Mouse (Mus musculus) telencephalon, adult 2 months (tissue): ENCODE data around the gene Stx6.

Experiments used
- DNase-seq: peaks from one replicate; pipeline ENCODE4 v3.0.0-alpha.2; 2011; ENCODE audit warnings: low read depth, low spot score

Gene Stx6

DNA sequence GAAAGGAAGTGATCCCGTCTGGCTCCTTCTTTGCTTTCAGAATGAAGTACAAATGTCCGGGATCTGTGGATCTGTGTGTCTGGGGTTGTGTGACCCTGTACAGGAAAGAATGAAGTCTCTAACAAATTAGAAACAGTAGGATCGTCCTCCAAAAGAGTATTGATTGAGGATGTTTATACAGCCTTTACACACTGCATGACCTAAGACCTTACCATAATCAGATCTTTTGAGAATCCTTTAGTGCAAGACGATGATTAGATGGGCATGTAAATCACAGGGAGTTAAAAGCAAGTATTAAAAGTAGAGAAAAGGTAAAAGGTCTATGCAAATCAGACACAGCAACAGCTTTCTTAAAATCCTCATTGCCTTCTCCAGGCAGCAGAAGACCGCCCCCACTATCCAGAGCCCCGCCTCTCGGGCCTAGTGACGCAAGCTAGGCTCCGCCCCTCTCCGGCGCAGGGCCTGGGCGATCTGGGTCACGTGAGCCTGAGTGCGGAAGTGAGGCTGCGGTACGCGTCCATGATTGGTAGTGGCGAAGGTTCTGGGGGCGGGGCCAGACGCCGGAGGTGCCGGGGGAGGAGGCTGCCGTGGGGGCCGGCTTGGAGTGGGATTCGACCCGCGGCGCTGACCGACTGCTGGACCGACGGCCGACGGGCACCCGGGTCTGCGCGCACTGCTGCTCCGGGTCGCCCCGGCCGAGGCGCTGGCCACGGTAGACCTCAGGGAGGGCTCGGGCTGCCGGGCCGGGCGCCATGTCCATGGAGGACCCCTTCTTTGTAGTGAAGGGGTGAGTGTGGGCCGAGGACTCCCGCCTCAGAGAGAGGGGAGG lies at the start of gene Stx6:
Gene Stx6, plus strand, starts transcription at position 575 of the 829 bp plus-strand sequence.
- peak; percentile 95 for DNase-seq

DNA sequence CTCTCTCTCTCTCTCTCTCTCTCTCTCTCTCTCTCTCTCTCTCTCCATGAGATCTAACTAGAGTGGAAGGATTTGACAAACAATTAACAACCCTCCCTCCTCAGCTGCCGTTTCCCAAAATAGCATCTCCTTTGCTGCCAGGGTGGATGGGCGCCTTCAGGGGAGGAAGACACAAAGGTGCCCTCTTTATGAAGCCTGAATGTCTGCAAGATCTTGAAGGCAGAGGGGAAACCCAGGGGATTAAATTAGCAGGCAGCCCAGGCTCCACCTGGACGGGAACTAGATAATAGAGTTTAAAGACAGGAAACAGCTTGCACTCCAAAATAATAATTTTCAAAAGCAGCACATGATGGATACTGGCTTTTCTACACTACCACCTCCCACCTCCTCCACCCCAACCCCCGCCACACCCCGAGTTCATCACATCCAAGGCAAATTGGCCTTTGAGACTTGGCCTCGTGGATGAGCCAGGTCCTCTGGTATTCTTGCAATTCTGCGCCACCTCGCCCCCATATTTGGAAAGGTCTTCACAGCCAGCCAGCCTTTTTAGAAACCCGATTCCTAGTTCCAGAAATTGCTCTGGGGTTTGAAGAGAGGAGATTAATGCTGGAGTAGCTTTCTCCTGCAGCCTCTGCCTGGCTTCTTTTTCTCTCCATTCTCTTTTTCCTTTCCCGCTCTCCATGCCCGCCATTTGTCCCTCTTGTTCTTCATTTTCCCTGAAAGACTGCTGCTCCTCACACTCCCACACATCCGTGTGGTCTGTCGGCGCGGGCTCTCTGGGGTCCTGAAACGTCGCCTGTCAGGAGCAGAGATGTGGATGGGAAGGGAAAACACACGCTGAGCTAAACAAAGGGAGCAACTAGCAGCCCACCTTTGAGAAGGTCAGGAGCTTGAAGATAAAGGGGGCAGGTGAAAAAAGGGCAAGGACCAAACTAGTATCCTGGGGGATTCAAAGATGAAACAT lies 48.8 kb upstream of the Stx6 start:
- DNase-seq, result no peak

DNA sequence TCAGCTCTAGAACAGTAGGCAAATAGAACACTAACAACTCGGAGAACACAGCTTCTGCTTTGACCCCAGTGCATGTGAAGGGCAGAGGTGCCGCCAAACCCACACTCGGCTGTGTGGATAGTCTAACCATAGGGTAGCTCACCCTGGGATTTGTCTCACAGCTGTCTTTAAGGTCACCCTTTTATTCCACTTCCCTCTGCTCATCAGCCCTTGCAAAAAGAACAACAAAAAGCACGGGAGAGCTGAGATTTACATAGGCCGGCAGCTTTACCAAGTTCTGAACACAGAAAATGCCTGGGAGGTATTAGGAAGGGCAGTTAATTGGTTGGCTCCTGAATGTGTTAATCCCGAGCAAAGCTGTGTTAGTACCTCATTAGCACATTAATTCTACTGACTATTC lies 47.0 kb upstream of the Stx6 start:
- no peak for DNase-seq

DNA sequence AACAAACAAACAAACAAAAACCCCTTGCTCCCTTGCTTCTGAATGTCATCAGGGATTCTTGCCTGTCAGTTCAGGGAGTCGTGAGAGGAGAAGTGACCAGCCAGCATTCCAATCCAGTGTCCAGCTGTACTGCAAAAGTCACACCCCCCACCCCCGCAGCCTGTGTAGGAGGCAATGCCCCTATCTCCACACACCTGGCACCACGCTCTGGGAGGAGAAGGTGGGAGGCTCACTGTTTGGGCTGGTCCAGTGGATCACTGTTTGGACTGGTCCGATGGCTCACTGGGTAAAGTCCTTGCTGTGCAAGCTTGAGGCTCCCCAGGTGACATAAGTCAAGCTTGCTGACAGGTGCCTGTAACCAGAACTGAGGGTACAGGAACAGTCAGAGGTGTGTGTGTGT lies 46.4 kb upstream of the Stx6 start:
- DNase-seq, result no peak

DNA sequence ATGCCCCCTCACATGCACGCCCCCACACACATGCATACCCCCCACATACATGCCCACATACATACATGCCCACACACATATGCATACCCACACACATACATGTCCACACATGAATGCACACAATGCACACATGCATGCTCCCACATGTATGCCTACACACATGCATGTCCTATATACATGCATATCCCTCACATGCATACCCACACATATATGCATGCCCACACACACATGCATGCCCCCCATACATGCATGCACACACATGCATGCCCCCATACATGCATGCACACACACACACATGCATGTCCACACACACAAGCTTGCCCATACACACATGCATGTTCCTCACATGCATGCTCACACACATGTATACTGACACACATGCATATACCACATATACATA lies 45.6 kb upstream of the Stx6 start:
- no peak for DNase-seq

DNA sequence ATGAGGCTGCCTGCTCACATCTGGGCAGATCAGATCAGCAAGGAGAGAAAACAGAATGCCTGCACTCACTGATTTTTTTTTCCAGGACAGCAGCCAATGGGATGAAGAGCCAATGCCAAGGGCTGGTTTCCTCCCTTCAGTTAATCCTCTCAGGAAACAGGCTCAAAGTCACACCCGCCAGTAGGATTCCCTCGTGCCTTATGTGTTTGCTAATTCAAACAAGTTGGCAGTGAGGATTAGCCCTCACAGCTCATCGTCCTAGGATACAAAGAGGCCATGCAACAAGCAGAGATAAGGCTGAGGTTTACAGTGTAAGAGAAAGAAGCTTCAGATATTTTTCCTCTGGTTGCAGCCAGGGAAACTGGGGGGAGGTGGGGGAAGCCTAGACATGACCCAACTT lies 44.6 kb upstream of the Stx6 start:
- DNase-seq, result no peak

DNA sequence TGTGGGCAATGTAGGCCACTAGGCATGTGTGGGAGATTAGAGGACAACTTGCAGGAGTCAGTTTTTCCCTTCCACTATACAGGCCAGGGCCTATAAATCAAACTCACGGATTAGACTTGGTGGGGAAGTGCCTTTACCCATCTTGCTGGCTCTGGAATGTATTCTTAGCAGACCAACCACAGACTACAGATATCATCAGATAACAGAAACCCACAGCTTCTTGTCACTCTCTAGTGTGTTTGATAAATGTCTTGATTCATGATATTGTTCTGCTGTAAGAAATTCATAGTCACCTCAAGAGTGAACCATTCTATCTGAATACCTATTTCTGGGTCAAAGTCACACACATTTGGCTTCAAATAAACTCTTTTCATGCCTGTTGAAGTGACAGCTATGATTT lies 38.8 kb upstream of the Stx6 start:
- DNase-seq, result no peak

DNA sequence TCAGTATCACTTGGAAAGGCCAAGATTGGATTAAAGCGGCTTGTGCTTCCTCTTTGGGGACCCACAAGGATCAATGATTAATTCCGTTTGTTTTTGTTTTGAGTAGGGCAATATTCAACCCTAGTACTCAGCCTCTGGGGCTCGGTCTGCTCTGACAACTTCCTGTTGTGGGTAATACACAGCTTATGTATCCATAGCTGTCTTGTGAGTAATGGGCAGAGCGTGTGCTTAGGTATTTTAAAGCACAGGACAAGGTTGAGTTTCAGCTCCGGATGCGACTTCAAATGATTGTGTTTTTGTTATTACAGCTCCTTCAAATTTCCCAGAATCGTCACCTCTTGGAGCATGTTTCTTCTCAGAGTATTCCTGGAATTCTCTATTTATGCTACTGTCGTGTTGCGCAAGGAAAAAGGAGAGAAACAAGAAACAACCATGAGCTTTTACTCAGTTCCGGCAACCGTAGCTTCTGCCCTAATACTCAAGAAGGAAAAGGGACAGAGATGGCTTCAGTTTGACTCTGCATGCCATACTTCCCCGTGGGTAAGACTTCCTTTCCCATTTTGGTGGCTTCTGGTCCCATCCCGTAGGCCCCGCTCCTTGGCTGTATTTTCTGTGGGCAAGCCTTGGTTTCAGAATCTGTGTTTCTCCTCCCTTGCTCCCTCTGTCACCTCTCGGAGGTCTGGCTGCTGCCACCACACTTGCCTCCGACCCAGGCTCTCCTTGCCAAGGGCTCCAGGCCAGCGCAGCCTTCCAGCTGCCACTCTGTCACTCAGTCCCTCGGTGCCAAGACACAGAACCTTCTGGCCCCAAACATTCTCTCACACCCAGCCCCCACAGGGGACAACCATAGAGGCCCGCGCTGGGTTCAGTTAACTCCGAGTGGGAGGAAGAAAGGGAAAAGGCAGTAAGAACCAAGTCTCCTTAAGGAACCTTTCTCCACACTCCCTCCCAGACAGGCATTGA lies 36.3 kb upstream of the Stx6 start:
- no peak for DNase-seq

DNA sequence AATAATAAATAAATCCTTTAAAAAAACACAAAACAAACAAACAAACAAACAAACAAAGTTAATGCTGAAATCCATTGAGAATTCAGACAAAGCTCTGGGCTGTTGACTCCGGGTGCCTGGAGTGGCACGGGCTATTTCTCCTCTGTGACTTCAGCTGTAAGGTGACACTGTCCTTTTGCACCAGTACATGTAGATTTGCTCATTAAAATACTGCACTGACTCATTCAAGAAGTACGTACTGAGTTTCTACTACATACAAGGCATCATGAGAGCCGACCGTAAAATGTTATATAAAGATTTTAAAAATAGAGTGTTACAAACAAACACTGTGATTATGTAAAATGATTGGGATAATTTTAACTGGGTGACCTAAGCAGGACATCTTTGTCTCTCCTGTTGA lies 34.1 kb upstream of the Stx6 start:
- DNase-seq, result no peak

DNA sequence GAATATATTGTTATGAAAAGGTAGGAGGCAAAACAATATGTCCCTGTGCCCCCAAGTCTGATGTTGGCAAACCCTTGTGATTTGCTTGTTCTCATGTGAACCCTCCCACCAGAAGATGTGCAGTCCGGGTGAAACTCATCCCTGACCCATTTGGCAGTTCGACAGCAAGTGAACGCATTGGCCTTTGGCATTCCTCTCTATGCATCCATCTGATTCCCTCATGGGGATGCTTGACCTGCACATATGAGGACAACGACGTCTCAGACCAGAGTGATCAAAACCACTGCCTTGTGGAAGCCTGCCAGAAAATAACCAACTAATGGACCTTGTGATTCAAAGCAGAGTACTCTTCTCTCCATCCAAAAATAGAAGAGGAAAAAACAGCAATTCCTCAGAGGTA lies 31.8 kb upstream of the Stx6 start:
- no peak for DNase-seq

DNA sequence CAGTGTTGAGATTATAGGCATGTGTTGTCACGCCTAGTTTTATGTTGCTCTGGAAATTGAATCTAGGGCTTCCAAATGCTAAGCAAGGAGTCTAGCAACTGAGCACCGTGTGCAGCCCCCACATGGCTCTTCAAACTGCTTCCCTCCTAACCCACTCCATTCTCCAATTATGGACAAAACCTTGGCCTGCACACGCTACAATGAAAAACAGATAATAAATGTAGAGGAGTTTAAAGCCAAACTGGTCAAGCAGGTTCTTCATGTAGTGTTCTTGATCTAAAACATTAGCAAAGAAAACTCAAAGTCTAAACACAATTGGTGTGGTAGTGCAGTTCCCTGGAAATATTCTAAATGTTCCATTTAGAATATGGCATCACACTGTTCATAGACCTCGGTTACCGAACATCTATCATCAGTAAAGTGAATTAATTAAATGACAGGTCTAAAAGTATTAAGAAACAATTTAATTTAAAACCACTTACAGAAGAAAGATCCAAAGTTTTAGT lies 31.0 kb upstream of the Stx6 start:
- no peak for DNase-seq

DNA sequence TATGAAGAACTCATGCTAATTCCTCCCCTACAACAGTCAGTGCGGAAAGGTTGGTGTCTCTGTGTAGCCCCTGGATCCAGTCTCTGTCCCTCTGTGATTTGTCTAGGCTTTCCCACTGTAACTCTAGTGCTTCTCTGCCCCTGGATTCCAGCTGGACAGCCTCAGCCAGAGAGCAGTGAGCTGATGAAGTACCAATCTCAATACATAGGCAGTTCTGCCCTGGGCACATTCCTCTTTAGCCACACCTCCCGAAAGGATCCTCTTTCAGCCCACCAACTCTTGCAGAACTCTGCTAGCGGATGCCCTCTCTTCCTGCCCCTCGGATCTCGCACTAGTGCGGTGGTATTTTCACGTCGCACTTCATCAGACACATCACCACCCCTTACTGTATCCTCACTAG lies 23.6 kb upstream of the Stx6 start:
- no peak for DNase-seq

DNA sequence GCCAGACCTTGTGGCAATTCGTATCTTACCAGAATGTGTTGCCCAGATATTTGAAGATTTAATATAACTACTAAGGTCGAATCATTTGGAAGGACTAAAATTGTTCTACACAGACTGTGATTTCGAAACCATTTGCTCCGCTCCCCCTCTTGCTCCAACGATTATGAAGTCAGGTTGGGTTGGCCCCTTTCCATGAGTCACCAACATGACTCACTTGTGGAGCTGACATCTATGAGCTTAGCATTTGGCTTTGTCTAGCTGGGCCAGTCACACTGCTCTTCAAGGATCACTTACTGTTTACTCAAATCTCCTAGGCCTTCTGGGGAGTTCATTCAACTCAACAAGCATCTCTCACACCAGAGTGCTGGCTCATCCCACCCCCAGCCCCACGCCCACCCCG lies 19.7 kb upstream of the Stx6 start:
- DNase-seq, result no peak

DNA sequence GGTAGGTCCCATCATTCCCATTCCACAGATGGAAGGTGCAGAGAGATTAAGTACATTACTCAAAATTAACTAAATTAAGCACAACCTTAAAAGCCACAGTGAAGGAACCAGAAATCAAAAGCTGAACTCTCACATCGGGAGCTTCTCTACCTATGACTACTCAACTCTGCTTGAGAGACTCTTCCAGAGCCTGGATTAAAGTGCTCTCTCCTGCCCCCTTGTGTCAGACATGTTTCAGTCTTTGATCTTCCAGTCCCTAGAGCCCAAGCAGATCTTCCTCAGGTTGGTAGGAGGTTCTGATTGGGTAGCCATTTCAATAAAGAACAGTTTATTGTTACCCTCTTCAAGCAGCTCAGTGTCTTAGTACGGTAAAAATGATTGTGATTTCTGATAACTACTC lies 18.4 kb upstream of the Stx6 start:
- peak; percentile 47 for DNase-seq

DNA sequence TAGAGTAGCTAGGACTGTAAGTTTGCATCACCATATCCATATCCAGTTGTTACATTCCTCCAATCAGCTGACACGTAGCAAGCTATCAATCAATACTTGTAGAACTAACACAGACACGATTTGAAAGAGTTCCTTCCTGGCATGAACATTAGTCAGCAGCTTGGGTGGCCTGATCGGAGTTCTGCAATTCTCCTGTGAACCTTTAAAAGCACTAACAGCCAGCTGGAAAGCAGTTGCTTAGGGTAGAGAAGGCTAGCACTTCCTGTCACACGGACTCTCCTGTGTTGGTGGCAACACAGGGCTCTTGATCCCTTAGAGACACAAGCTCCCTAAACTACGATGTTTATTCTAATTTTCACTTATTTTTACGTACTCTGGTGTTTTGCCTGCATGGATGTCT lies 12.9 kb upstream of the Stx6 start:
- DNase-seq, result no peak

DNA sequence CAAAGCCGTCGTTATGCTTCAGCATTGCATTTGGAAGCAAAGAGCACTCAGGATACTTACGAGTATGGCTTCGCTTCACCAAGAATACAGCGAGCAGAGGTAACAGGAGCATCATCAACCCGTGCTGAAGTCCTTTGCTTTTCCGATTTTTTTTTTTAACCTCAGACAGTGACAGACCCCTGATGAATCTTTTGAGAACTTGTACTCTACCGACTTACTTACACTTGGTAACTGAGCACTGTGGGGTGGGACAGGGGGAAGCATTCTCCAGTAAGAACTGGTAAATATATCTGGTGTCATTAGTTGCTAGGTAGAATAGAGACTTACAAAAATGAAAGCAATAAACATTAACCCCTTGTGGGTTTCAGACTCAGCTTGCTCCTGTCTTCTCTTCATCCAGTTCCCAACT lies 11.9 kb upstream of the Stx6 start, which contains the start of gene Mr1:
Gene Mr1, minus strand, starts transcription at position 243 of the 409 bp plus-strand sequence.
- DNase-seq, result peak; percentile 71

DNA sequence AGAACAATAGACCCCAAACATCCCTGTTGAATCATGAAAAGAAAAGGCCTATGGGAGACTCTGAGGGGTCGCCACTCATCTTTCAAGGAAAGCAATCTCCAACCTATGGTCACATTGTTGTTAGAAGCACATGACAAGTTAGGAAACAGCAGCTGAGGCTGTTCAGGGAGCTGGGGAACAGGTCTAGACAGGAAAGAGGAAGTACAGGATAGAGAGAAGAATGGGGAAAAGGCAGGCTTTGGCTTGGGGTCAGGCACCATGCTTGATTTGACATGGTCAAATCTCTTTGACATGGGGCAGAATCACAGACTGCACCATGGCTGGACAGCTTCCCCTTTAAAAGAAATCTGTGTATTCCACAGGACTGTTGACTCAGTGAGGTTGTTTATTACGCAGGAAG lies 11.3 kb upstream of the Stx6 start:
- no peak for DNase-seq

DNA sequence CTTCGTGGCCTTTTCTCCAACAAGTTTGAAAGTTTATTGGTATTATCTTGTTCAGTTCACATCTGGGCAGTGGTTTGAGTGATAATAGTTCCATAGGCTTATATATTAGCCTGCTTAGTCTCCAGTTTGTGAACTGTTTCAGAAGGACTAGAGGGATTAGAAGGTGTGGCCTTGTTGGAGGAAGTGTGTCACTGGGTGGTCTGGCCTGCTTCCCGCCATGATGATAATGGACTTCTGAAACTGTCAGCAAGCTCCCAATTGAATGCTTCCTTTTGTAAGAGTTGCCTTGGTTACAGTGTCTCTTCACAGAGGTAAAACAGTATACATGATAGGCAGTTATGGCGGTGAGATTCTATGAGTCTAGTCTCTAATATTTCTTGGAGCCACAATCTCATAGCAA lies 9.1 kb upstream of the Stx6 start:
- DNase-seq, result no peak

DNA sequence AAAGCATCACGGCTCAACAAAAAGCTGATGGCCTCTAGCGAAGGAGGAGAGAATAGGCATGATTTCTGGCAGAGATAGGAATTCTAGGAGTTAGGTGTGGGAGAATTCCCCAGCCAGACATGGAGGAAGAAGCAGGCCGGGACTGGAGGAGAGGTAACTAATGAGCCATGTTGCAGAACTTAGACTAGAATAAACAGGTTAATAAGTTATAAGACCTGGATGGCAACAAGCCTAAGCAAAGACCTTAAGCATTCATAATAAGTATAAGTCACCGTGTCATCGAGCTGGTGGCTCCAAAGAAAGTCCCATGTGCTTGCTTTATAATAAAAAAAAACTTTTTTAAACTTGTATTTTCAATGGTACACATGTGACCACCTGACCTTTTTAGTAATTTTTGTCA lies 7.7 kb upstream of the Stx6 start:
- DNase-seq, result no peak

DNA sequence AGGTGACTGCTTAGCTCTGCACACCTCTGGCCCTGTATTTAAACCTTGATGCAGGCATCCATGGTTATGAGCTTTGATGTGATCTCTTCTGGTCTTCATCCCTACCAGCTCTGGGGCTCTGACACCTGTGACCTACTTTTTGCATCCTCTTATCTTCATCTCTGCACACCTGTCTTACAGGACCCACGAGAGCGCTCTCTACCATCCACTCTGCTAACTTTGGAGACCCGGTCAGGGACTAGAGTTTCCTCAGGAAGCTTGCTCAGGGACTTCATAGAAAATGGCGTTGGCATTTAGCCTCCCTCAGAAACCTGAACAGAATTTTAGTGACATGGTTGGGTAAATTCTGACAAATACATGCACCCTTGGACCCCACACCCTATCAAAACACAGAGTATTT lies 4.6 kb upstream of the Stx6 start:
- no peak for DNase-seq

DNA sequence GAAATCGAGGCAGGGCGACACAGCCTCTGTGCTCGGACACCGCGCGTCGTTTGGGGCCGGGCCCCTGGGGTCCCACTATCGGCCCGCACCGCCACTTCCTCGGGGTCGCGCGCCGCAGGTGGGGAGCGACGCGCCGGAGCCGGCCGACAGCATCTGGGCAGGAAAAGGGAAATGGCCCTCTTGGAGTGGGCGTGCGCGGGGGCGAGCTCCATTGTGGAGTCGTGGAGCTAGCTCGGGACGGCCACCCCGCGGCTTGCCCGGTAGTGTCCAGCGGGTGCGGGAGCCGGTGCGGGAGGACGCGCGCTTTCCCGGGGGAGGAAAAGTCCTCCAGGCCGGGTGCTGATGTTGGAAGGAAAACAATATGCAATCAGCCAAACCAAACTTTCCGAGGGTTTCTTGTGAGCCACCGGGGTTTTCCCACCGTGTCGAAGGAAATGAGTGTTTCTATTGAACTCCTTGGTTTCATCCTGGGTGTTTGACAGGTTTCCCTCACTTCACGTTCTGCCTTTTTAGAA lies 512 bp downstream of the Stx6 start:
- no peak for DNase-seq
